In the genomic region with DNA sequence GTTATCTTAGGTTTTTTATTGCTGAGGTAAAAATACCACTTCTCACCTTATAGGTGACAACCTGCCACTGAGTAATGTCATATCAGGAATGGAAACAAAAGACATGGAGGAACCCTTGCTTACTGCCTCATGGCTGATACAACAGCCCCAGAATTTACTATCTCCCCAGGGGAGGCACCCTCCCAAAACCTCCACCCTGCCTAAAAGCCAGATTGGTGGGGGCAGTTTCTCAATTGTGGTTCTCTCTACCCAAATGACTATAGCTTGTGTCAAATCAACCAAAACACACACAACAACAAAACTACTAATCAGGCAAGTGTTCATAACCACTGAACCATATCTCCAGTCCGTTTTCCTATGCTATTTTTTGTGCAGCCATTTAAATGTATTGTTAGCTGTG, we compare ENCODE assay signal across 10 mouse cellular contexts. TPM values are rescaled to one million over a fixed set of nuclear protein-coding genes. Genes with fewer than 3 reads are reported as not detected.
DNase-seq lines count a peak whose midpoint lies in the region; ATAC-seq and TF ChIP-seq lines count a peak whose summit lies in the region.
"Had no signal": no experiment of that assay in that cellular context is flagged by ENCODE, and none has a peak within 500 bp of the region (broad histone marks: within the 10 kb centered on the region; RNA-seq: fewer than 3 reads in every experiment).

No protein-coding gene starts in this region.

- no peaks in the 10 kb centered on the region for H3K27me3 ChIP-seq in lung, postnatal 0 days (replicated peaks; ENCODE audit: insufficient read depth, low read length)
- H3K27me3 ChIP-seq in erythroblast, embryonic 14.5 days (ENCODE audit: control insufficient read depth), result no peaks in the 10 kb centered on the region
- no peaks in the 10 kb centered on the region for H3K27me3 ChIP-seq in limb, embryonic 14.5 days (ENCODE audit: control insufficient read depth, insufficient read depth, low read length)
- H3K27me3 ChIP-seq in splenic B cell, adult 2 months (ENCODE audit: control insufficient read depth, insufficient read depth, low read length, poor library complexity, severe bottlenecking), result no peaks in the 10 kb centered on the region

- peaks cover 6% of the 10 kb centered on the region; the same call in 1 of the 2 replicates for H3K4me1 ChIP-seq in lung, postnatal 0 days (ENCODE audit: insufficient read depth, low read depth, low read length)
- peaks cover 6% of the 10 kb centered on the region; the same call in 1 of the 2 replicates for H3K4me1 ChIP-seq in lung, adult 2 months (ENCODE audit: control insufficient read depth, insufficient read depth, low read length)
- H3K4me1 ChIP-seq in erythroblast, embryonic 14.5 days (ENCODE audit: control insufficient read depth), result peaks cover 29% of the 10 kb centered on the region
- H3K4me1 ChIP-seq in limb, embryonic 14.5 days (ENCODE audit: control insufficient read depth, insufficient read depth, low read length), result 0 out of 2 replicates have a peak, but pooled peaks cover 8% of the 10 kb centered on the region

- no peak for TF ChIP-seq POLR2A in lung, adult 2 months (IDR thresholded peaks at IDR 0.05; ENCODE audit: borderline replicate concordance, extremely low read depth, low read depth, low read length)
- no peak for TF ChIP-seq POLR2A in limb, embryonic 14.5 days (IDR thresholded peaks at IDR 0.05; ENCODE audit: borderline replicate concordance, extremely low read depth, insufficient read depth, insufficient read length)

- WGBS in lung, postnatal 0 days, result 57% methylated on average over 1 of the region's 1 CpGs
- WGBS in lung, adult 2 months, result 56% methylated on average over 1 of the region's 1 CpGs
- WGBS in limb, embryonic 14.5 days, result 70% methylated on average over 1 of the region's 1 CpGs

- no peaks in the 10 kb centered on the region for H3K9me3 ChIP-seq in lung, postnatal 0 days (ENCODE audit: low read length)
- no peaks in the 10 kb centered on the region for H3K9me3 ChIP-seq in erythroblast, embryonic 14.5 days (ENCODE audit: control insufficient read depth, low read length)
- no peaks in the 10 kb centered on the region for H3K9me3 ChIP-seq in limb, embryonic 14.5 days (ENCODE audit: control insufficient read depth, low read length)

- peak overlapping the region; percentile 92; the same call in 1 of the 2 replicates for H3K27ac ChIP-seq in lung, postnatal 0 days (ENCODE audit: low read length)
- H3K27ac ChIP-seq in limb, embryonic 14.5 days (replicated peaks; ENCODE audit: low read depth, low read length), result peak overlapping the region; percentile 94; the same call in 1 of the 2 replicates

- ATAC-seq in lung, postnatal 0 days, result no peak
- ATAC-seq in limb, embryonic 14.5 days (ENCODE audit: low FRiP score, low read depth), result no peak
- no peak for ATAC-seq in erythroid progenitor cell, adult 5-6 weeks (replicated peaks; ENCODE audit: low FRiP score, poor library complexity, severe bottlenecking)

- no peak for TF ChIP-seq EP300 in lung, postnatal 0 days (IDR thresholded peaks at IDR 0.05)

- H3K4me3 ChIP-seq in lung, postnatal 0 days (ENCODE audit: low read depth, low read length), result peak overlapping the region; percentile 87
- no peak overlapping the region for H3K4me3 ChIP-seq in lung, adult 2 months (replicated peaks; ENCODE audit: extremely low read depth, low read depth, low read length)
- H3K4me3 ChIP-seq in erythroblast, embryonic 14.5 days (replicated peaks), result peak overlapping the region; percentile 91
- peak overlapping the region; percentile 87 for H3K4me3 ChIP-seq in limb, embryonic 14.5 days (replicated peaks; ENCODE audit: low read length)

- no peaks in the 10 kb centered on the region for H3K36me3 ChIP-seq in lung, postnatal 0 days (ENCODE audit: insufficient read depth, low read length)
- H3K36me3 ChIP-seq in erythroblast, embryonic 14.5 days (ENCODE audit: control insufficient read depth), result peaks cover 15% of the 10 kb centered on the region
- peaks cover 25% of the 10 kb centered on the region for H3K36me3 ChIP-seq in limb, embryonic 14.5 days (ENCODE audit: control insufficient read depth, insufficient read depth, low read length)
- H3K36me3 ChIP-seq in splenic B cell, adult 2 months (ENCODE audit: control insufficient read depth, insufficient read depth, low read length, poor library complexity, severe bottlenecking), result no peaks in the 10 kb centered on the region

- no peak for TF ChIP-seq CTCF in lung, postnatal 0 days (IDR thresholded peaks at IDR 0.05)
- no peak for TF ChIP-seq CTCF in lung, adult 2 months (IDR thresholded peaks at IDR 0.05; ENCODE audit: insufficient read depth, low read length)

- DNase-seq in lung, postnatal 0 days (ENCODE audit: low spot score), result no peak
- DNase-seq in lung, adult 2 months, result no peak
- no peak for DNase-seq in limb, embryonic 14.5 days (ENCODE audit: low spot score)
- DNase-seq in splenic B cell, adult 2 months (ENCODE audit: low read depth, low spot score), result peak; percentile 26
- DNase-seq in urinary bladder, adult 2 months (ENCODE audit: low spot score), result no peak
- DNase-seq in thymus, postnatal 10 days (ENCODE audit: low spot score in 2 of 2), result no peak
- DNase-seq: adrenal gland, adult 8-10 months; kidney, postnatal 4 days had no signal

- peak overlapping the region; percentile 78 for H3K4me2 ChIP-seq in lung, postnatal 0 days (replicated peaks; ENCODE audit: low read depth, low read length)
- H3K4me2 ChIP-seq in limb, embryonic 14.5 days (replicated peaks; ENCODE audit: low read depth, low read length, severe bottlenecking), result peak overlapping the region; percentile 59

- peak overlapping the region; percentile 82 for H3K9ac ChIP-seq in lung, postnatal 0 days (replicated peaks; ENCODE audit: low read depth)
- peak overlapping the region; percentile 94 for H3K9ac ChIP-seq in limb, embryonic 14.5 days (ENCODE audit: low read depth, low read length, severe bottlenecking)

RNA-seq across cellular contexts. Expression of gene Dhx30, which starts 0.6 kb away (rescaled TPM):
- 51.7 and 56.7 TPM in 2 replicates for polyA plus RNA-seq in lung, postnatal 0 days (2015; fragmentation: Nextera tagmentation; extraction: Ambion mirVana)
- 61.1 and 70.7 TPM in 2 replicates for polyA plus RNA-seq in lung, adult 2 months (2012; rRNA removed)
- 1.1 TPM in 2 replicates for polyA plus RNA-seq in erythroblast, embryonic 14.5 days (2012)
- polyA plus RNA-seq in limb, embryonic 14.5 days (2012; rRNA removed), result 121 and 132 TPM in 2 replicates
- 120 and 135 TPM in 2 replicates for polyA plus RNA-seq in limb, embryonic 14.5 days (2014; fragmentation: Nextera tagmentation; extraction: Ambion mirVana)
- polyA plus RNA-seq in urinary bladder, adult 2 months (2012; rRNA removed), result 66.5 and 68.6 TPM in 2 replicates
- 28.5 and 32.4 TPM in 2 replicates for total RNA-seq in erythroid progenitor cell, adult 5-6 weeks (2015; ENCODE audit: low replicate concordance)
- total RNA-seq in erythroid progenitor cell, adult 5-6 weeks (2017; ENCODE audit: low replicate concordance), result 14.8 and 39.3 TPM in 2 replicates

RNA-seq across cellular contexts. Expression of gene Smarcc1, which starts 0.7 kb away (rescaled TPM):
- polyA plus RNA-seq in lung, postnatal 0 days (2015; fragmentation: Nextera tagmentation; extraction: Ambion mirVana), result 26.4 and 29.2 TPM in 2 replicates
- 11.5 and 11.9 TPM in 2 replicates for polyA plus RNA-seq in lung, adult 2 months (2012; rRNA removed)
- 3.6 and 3.9 TPM in 2 replicates for polyA plus RNA-seq in erythroblast, embryonic 14.5 days (2012)
- polyA plus RNA-seq in limb, embryonic 14.5 days (2012; rRNA removed), result 67.2 and 72.8 TPM in 2 replicates
- 132 and 144 TPM in 2 replicates for polyA plus RNA-seq in limb, embryonic 14.5 days (2014; fragmentation: Nextera tagmentation; extraction: Ambion mirVana)
- 18.4 and 27.3 TPM in 2 replicates for polyA plus RNA-seq in urinary bladder, adult 2 months (2012; rRNA removed)
- total RNA-seq in erythroid progenitor cell, adult 5-6 weeks (2015; ENCODE audit: low replicate concordance), result 40.7 and 61.6 TPM in 2 replicates
- 49.2 and 71.5 TPM in 2 replicates for total RNA-seq in erythroid progenitor cell, adult 5-6 weeks (2017; ENCODE audit: low replicate concordance)

Comparison
In these comparisons a context has a peak if more than half of its experiments do, and no peak if none do; other contexts are left out.
1. RNA of gene Dhx30, which starts 0.6 kb away (polyA plus RNA-seq): 120 to 135 TPM in limb, embryonic 14.5 days, 61.1 to 70.7 TPM in lung, adult 2 months, 66.5 to 68.6 TPM in urinary bladder, adult 2 months and 51.7 to 56.7 TPM in lung, postnatal 0 days; 1.1 TPM in erythroblast, embryonic 14.5 days; every median in the first group is over 10 times any median in the second.